Mouse (Mus musculus) telencephalon, adult 2 months (tissue): ENCODE measurements around the gene Ltc4s.

Source experiments
- DNase-seq: peaks from one replicate; pipeline ENCODE4 v3.0.0-alpha.2; 2011; ENCODE audit warnings: low read depth, low spot score

Gene Ltc4s

GRCm38 (mm10) chr11:50248473-50249171 is 10.2 kb upstream of the Ltc4s start:
- no peak for DNase-seq

GRCm38 (mm10) chr11:50245269-50245668 is 6.9 kb upstream of the Ltc4s start:
- no peak for DNase-seq

GRCm38 (mm10) chr11:50243926-50244325 is 5.5 kb upstream of the Ltc4s start:
- no peak for DNase-seq

- no peak for DNase-seq
Observed at GRCm38 (mm10) chr11:50240235-50240911, 2.0 kb upstream of the Ltc4s start.

- DNase-seq, result no peak
Observed at GRCm38 (mm10) chr11:50238821-50239791, 690 bp upstream of the Ltc4s start.

- no peak for DNase-seq
Observed at GRCm38 (mm10) chr11:50236937-50237835, 1.2 kb downstream of the Ltc4s start.

- peak; percentile 75 for DNase-seq
Observed at GRCm38 (mm10) chr11:50236540-50236936, 1.9 kb downstream of the Ltc4s start.

- DNase-seq, result no peak
Observed at GRCm38 (mm10) chr11:50234606-50235005, 3.8 kb downstream of the Ltc4s start.

GRCm38 (mm10) chr11:50233993-50234392 is 4.4 kb downstream of the Ltc4s start:
- no peak for DNase-seq

GRCm38 (mm10) chr11:50233022-50233421 is 5.4 kb downstream of the Ltc4s start:
- peak; percentile 55 for DNase-seq

- peak; percentile 63 for DNase-seq
Observed at GRCm38 (mm10) chr11:50231411-50231810, 7.0 kb downstream of the Ltc4s start.

- DNase-seq, result no peak
Observed at GRCm38 (mm10) chr11:50230481-50231304, 7.7 kb downstream of the Ltc4s start.

- no peak for DNase-seq
Observed at GRCm38 (mm10) chr11:50229252-50229910, 9.0 kb downstream of the Ltc4s start.

GRCm38 (mm10) chr11:50228772-50229171 is 9.6 kb downstream of the Ltc4s start:
- no peak for DNase-seq

GRCm38 (mm10) chr11:50227736-50228135 is 10.7 kb downstream of the Ltc4s start:
- no peak for DNase-seq

GRCm38 (mm10) chr11:50227226-50227625 is 11.2 kb downstream of the Ltc4s start:
- no peak for DNase-seq

- DNase-seq, result no peak
Observed at GRCm38 (mm10) chr11:50226406-50226805, 12.0 kb downstream of the Ltc4s start.

- no peak for DNase-seq
Observed at GRCm38 (mm10) chr11:50225611-50226378, 12.6 kb downstream of the Ltc4s start.
